Mouse (Mus musculus) granulocyte monocyte progenitor cell, adult 5-6 weeks (primary cell): Measurements from ENCODE around the gene St7l. TPM values are rescaled to one million over a fixed set of nuclear protein-coding genes. Genes with fewer than 3 reads are reported as not detected.

Experiments
- ATAC-seq: replicated peaks from 2 replicates; pipeline ENCODE4 v1.8.0; 2016; ENCODE audit warnings: mild to moderate bottlenecking, moderate TSS enrichment, inconsistent platforms; ENCODE audit not compliant: poor library complexity, severe bottlenecking
- total RNA-seq, 2 experiments: library from RNA; stranded (forward) in 1 of 2; stranded (reverse) in 1 of 2; fragments of 200-712, 200-1000 nt in 1 of 2; fragments of >200 nt in 1 of 2; fragmentation: Nextera tagmentation in 1 of 2; gene quantifications; 2 replicates each; pipeline ENCODE4 v1.2.3; 2014 to 2017

Gene St7l
- total RNA-seq, 2 experiments from 2014 or later, result 18.4 to 19.7 TPM

GRCm38 (mm10) chr3:104962141-104962611 lies 98.4 kb downstream of the St7l start:
- ATAC-seq, result no peak

GRCm38 (mm10) chr3:104962866-104963265 lies 99.1 kb downstream of the St7l start:
- no peak for ATAC-seq

- ATAC-seq, result 0 out of 2 replicates have a peak, but pooled peaks have one; percentile 3
Observed at GRCm38 (mm10) chr3:104963331-104964276, 99.8 kb downstream of the St7l start.

GRCm38 (mm10) chr3:104965070-104965855 lies 101.5 kb downstream of the St7l start:
- no peak for ATAC-seq

GRCm38 (mm10) chr3:104965991-104966554 lies 102.3 kb downstream of the St7l start:
- no peak for ATAC-seq

GRCm38 (mm10) chr3:104967548-104968300 lies 103.9 kb downstream of the St7l start:
- peak; percentile 95 for ATAC-seq

Other genes starting within 250 kb of the St7l start
- 36.4 and 42.5 TPM in 2 replicates for gene Slc16a1, start 225.3 kb upstream of the St7l start, total RNA-seq (2014; fragmentation: Nextera tagmentation)
- gene Slc16a1, start 225.3 kb upstream of the St7l start, total RNA-seq (2017), result 85.3 and 88.6 TPM in 2 replicates
- gene Ppm1j, start 82.9 kb upstream of the St7l start, total RNA-seq (2014; fragmentation: Nextera tagmentation), result not detected in 2 replicates
- gene Ppm1j, start 82.9 kb upstream of the St7l start, total RNA-seq (2017), result not detected in 2 replicates
- gene Fam19a3, start 82.2 kb upstream of the St7l start, total RNA-seq (2014; fragmentation: Nextera tagmentation), result not detected in 2 replicates
- not detected in 2 replicates for gene Fam19a3, start 82.2 kb upstream of the St7l start, total RNA-seq (2017)
- not detected in 2 replicates for gene Rhoc, start 75.6 kb upstream of the St7l start, total RNA-seq (2014; fragmentation: Nextera tagmentation)
- gene Rhoc, start 75.6 kb upstream of the St7l start, total RNA-seq (2017), result not detected in 2 replicates
- gene Mov10, start 45.4 kb upstream of the St7l start, total RNA-seq (2014; fragmentation: Nextera tagmentation), result 12.2 and 13.9 TPM in 2 replicates
- gene Mov10, start 45.4 kb upstream of the St7l start, total RNA-seq (2017), result 2.4 TPM in 2 replicates
- gene Capza1, start 500 bp downstream of the St7l start, total RNA-seq (2014; fragmentation: Nextera tagmentation), result 194 and 247 TPM in 2 replicates
- gene Capza1, start 500 bp downstream of the St7l start, total RNA-seq (2017), result 262 and 322 TPM in 2 replicates
- gene Wnt2b, start 97.9 kb downstream of the St7l start, total RNA-seq (2014; fragmentation: Nextera tagmentation), result not detected in 2 replicates
- not detected in 2 replicates for gene Wnt2b, start 97.9 kb downstream of the St7l start, total RNA-seq (2017)
- gene Cttnbp2nl, start 189.1 kb downstream of the St7l start, total RNA-seq (2014; fragmentation: Nextera tagmentation), result 1.8 TPM in 1 of 2 replicates, not detected in the other
- gene Cttnbp2nl, start 189.1 kb downstream of the St7l start, total RNA-seq (2017), result 0.78 TPM in 1 of 2 replicates, not detected in the other
- not detected in 2 replicates for gene 4930564D02Rik, start 202.8 kb downstream of the St7l start, total RNA-seq (2014; fragmentation: Nextera tagmentation)
- gene 4930564D02Rik, start 202.8 kb downstream of the St7l start, total RNA-seq (2017), result not detected in 2 replicates